Mouse (Mus musculus) neutrophil, adult 5-6 weeks (primary cell): ENCODE data around the gene Hnrnph3. TPM values are rescaled to one million over a fixed set of nuclear protein-coding genes. Genes with fewer than 3 reads are reported as not detected.

ENCODE experiments used
- ATAC-seq: fragments of 151-379, 151-347 bp; 2 replicates; pipeline ENCODE4 v1.8.0; 2017; ENCODE audit warnings: mild to moderate bottlenecking, moderate TSS enrichment; ENCODE audit not compliant: insufficient number of reproducible peaks, poor library complexity, low FRiP score, severe bottlenecking; ENCODE audit errors: extremely low read depth
- total RNA-seq: library from RNA; stranded (forward); fragments of 200-1000 nt; gene quantifications from 2 replicates; pipeline ENCODE4 v1.2.3, GENCODE M21; 2017

The Hnrnph3 gene
- total RNA-seq, 1 experiment from 2014 or later = 127 TPM

DNA sequence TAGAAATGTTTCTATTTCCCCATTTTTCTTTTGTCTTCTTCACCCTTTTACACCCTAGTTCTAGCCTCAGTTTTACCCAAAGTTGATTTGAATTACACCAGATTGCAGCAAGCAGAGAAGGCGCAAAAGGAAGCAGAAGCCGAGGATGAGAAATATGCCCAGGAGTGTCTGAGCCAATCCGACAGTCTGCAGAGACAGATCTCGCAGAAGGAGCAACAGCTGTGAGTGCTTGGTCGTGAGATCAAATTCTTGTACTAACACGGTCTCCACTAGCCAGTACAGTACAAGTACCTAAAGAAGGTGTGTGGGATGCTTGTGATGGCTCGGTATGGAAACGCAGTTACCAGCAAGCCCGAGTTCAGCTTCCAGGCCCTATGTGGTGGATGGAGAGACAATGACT, 19.5 kb downstream of the Hnrnph3 start:
- ATAC-seq = no peak

DNA sequence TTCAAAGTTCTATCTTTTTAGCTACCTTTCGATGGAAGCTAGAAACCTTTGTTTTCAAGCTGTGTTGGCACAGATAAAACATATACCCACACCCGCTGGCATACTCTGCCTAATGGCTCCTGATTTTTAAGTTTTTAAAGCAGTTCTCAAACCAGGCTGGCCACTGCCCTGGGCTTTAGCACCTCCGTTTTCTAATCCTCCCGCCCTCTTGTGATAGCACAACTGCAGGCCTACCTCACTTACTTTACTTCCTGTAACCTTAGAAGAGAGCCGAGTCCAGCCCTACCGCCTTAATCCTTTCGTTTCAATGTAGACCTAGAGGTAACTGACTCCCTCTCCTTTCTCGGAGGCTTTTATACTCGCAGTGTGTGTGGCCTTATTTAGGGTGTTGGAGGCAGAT, 20.8 kb downstream of the Hnrnph3 start:
- ATAC-seq = no peak

DNA sequence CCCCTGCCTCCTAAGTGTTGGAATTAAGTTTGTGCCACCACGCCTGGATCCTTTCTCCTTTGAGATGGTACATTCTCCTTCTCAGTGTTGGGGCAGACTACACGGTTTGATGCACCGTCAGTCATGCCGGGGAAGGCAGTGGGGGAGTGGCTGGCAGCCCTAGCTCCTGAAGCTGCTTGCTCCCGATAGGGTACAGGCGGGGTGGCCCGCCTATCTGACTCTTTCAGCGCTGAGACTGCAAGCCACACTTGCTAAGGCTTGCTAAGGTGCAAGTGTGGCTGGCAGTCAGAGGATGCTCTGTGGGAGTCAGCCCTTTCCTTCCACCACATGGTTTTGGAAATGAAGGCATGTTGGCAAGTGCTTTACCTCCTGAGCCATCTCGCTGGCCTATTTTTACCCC, 23.4 kb downstream of the Hnrnph3 start:
- ATAC-seq = no peak

DNA sequence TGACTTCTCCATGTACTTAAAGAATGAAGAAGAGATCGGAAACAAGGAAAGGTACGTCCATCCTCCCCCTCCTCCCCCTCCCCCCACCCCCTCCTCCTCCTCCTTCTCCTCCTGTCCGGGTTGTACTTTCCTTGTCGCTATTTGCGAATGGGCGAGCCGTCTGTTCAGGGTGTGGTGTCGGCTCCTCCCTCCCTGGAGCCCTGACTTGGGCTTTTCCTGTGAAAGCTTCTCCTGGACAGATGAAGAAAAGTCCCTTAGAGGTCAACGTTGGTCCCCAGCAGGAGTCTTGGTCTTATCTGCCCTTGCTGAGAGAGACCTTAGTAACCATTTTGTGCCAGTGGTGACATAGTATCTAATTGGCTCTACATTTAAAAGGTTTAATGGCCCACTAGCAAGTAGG, 30.0 kb downstream of the Hnrnph3 start:
- no peak for ATAC-seq

DNA sequence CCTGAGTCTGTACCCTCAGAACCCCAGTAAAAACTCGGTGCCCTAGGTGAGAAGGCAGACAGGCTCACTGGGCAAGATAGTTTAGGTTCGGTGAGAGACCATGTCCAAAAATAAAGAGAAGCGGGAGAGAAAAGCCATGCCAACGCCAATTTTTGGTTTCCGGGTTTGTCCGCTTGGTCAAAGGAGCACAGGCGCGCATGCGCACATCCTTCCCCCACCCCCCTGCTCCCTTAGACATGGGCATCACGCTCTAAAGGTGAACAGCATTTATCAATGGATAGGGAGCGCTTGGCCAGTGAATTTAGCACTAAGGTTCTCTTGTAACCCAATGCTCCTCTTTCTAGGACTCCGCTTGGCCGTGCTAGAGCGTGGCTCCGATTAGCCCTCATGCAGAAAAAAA, 33.4 kb downstream of the Hnrnph3 start:
- no peak for ATAC-seq

DNA sequence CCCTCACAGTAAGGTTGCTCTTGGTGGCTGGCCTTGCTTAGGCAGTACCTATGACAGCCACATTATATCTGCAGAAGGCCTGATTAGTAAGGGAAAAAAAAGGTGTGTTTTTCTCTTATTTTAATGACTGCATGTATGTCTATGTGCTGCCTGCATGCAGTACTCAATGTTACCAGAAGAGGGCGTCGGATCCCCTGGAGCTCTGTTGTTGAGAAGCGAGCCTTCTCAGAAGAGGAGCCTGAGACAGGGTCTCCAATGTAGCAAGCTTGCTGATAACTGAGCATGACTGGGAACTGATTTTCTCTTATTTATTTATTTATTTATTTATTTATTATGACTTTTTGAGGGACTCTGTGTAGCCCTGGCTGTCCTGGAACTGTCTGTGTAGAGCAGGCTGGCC, 36.7 kb downstream of the Hnrnph3 start:
- peak; percentile 30; the same call in 1 of the 2 replicates for ATAC-seq

DNA sequence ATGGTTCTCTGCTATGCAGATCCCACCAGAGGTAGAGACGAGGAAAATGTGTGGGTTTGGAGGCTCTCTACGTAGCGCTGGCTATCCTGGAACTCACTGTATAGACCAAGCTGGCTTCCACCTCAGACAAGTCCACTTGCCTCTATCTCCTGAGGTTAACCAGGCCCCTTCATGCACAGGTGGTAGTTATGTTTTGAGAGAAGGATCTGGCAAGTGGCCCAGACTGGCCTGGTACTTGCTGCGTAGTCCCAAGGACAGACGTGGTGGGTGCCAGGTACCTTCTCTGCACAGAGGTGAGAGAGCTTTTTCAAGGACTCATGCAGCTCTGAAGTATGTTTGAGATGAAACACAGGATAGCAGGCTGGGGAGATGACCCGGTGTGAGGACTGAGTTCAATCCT, 39.5 kb downstream of the Hnrnph3 start:
- no peak for ATAC-seq

DNA sequence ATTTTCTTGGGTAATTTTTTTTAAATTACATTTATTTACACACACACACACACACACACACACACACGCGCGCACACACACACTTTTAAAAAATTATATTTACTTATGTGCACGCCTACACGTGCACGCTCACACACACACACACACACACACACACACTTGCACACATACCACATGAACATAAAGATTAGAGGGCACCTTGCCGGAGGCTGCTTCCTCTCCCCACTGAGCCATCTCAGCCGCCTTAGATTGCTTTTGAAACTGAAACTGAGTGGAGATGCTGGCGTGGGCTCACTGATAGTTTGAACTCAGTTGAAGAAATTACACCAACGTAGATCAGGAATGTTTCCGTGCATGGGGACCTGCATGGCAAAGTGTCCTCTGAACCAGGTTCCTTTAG, 39.9 kb downstream of the Hnrnph3 start:
- peak; percentile 45; the same call in 1 of the 2 replicates for ATAC-seq

DNA sequence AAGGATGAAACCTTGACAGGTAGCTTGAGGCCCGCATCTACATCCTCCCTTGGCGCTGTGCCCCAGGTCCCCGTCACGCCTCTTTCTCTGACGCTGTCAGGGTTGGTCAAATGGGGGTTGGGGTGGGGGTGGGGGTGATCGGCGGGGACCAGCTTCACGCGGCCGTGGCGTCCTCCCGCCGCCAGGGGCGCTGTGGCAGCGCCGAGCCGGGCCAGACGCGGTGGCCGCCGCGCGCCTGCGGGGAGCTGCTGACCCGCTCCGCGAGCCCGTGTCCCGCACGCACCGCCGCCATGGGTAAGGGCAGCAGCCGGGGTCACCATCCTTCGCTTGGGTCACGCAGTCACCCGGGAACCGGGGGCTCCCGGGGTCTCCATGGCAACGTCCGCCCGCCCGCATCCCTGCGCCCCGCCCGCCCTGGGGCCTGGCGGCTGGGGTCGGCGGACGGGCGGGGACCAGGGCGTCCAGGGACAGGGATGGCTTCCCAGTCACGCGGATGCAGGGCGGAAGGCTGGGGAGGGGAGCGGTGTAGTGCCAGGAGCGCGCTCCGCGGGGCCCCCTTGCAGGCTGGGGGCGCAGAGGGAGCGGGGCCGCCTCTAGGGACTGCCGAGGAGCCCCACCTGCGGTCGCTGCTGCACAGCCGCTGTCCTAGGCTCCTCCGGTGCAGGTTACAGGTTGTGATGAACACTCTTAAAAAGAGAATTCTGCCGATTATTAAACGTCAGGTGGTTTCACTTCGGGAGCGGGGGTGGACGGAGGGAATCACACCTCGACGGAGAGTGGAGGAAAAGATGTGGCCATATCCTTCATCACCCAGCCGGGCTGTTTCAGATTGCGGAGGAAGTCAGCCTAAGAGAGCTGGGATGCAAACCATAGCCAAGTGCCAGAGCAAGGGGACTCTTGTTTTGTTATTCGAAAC, 43.7 kb downstream of the Hnrnph3 start, which contains the start of gene Rufy2:
Rufy2 (plus strand) TSS at position 185 of the 916 bp plus-strand sequence.
- peak; percentile 89 for ATAC-seq

DNA sequence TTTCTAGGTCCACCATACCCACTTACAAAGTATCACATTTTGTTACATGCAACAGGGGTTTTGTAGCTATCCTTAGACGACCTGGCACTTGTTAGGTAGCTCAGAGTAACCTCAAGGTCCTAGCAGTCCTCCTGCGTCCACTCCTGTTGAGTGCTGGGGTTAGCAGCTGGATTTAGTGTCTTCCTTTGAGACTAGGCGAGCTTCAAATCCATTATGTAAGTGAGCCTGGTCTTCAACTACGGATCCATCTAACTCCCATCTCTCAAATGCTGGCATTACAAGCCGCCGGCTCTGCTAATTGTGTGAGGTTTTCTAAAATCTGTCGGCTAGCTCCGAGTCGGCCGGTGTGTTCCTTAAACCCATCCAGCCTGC, 44.4 kb downstream of the Hnrnph3 start:
- no peak for ATAC-seq

DNA sequence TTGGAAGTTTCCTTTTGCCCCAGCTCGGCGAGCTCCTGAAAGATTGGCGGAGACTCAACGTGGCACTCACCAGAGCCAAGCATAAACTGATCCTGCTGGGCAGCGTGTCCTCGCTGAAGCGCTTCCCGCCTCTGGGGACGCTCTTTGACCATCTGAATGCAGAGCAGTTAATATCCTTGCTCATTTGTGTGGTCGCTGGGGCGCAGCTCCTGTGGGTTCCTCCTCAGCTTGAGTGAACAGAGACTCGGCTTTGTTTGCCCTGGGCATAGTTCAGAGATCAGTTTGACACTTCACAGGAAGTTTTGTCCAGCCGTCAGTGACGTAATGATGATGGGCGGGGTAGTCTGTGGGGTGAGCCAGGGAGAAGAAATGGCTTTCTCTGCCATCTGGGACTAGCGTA, 52.2 kb downstream of the Hnrnph3 start:
- ATAC-seq = peak; percentile 95

DNA sequence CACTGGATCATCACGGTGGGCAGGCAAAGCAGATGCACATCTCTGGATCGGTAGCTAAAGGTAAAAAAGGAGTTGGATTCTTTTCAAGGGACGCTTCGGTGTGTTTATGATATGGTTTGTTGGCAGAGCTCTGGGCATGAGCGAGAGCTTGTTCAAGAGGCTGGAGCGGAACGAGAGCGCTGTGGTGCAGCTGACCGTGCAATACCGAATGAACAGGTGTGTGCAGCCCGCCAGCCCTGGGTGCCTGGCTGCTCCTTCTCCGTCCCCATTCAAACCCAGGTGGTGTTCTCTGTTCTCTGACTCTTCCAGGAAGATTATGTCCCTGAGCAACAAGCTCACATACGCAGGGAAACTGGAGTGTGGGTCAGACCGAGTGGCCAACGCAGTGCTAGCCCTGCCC, 57.7 kb downstream of the Hnrnph3 start:
- ATAC-seq = no peak

DNA sequence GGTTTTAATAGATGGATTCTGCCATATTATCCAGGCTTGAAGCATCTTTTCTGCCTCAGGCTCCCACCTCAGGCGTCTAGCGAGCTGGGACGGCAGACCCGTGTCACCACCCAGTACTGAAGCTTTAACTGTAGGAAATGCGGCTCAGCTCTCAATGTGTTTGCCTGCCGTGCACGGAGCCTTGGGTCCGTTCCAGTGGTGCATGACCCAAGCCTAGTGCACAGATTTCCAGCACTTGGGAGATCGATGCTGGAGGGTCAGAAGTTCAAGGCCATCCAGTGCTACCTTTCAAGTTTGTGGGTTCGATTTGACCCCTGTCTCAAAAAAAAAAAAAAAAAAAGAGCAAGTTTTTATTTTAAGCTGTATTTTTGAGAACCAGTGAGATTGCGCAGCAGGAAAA, 58.2 kb downstream of the Hnrnph3 start:
- ATAC-seq = no peak

Other genes starting within 250 kb of the Hnrnph3 start
- gene Ccar1, start 231.9 kb downstream of the Hnrnph3 start, total RNA-seq = 148 and 164 TPM in 2 replicates
- 2.2 and 2.7 TPM in 2 replicates for gene Tet1, start 115.2 kb downstream of the Hnrnph3 start, total RNA-seq
- gene Slc25a16, start 103.6 kb downstream of the Hnrnph3 start, total RNA-seq = 18.5 and 19.8 TPM in 2 replicates
- gene Dna2, start 77.2 kb downstream of the Hnrnph3 start, total RNA-seq = 16.6 and 17.6 TPM in 2 replicates
- 34.0 and 35.5 TPM in 2 replicates for gene Rufy2, start 44.0 kb downstream of the Hnrnph3 start, total RNA-seq
- gene Pbld2, start 98 bp upstream of the Hnrnph3 start, total RNA-seq = 1.1 and 1.9 TPM in 2 replicates
- gene Pbld1, start 35.9 kb upstream of the Hnrnph3 start, total RNA-seq = 1.4 and 1.6 TPM in 2 replicates
- gene Atoh7, start 75.4 kb upstream of the Hnrnph3 start, total RNA-seq = not detected in 2 replicates
- gene Mypn, start 179.7 kb upstream of the Hnrnph3 start, total RNA-seq = not detected in 2 replicates
- gene Herc4, start 219.6 kb upstream of the Hnrnph3 start, total RNA-seq = 388 and 417 TPM in 2 replicates